ENCODE assay signal across 14 mouse cellular contexts in genomic region chr11:54149791-54150465, GRCm38 (mm10). TPM values are rescaled to one million over a fixed set of nuclear protein-coding genes. Genes with fewer than 3 reads are reported as not detected.
DNase-seq lines count a peak whose midpoint lies in the region; ATAC-seq and TF ChIP-seq lines count a peak whose summit lies in the region.
"Had no signal": no experiment of that assay in that cellular context is flagged by ENCODE, and none has a peak within 500 bp of the region (broad histone marks: within the 10 kb centered on the region; RNA-seq: fewer than 3 reads in every experiment).

No protein-coding gene starts in this region.

- intact Hi-C loops in heart, postnatal 14 days (cut with DNase I), result no loop called here
- intact Hi-C loops in left cerebral cortex, postnatal 36 days (cut with DNase I), result loop anchor here (5.0 kb wide), 1 partner anchor 62 kb away; no protein-coding TSS in a partner anchor

- peak; percentile 57 for ATAC-seq in lung, postnatal 0 days
- peak; percentile 47 to 50; a peak in 2 of 4 replicates for ATAC-seq in hematopoietic stem cell, adult 5-6 weeks (replicated peaks in 1 of 2; ENCODE audit: insufficient read depth in 1 of 2, low FRiP score in 2 of 2, low TSS enrichment in 1 of 2, low read depth in 1 of 2, poor library complexity in 2 of 2, severe bottlenecking in 2 of 2)

- peak; percentile 94 for DNase-seq in heart, adult 11 months
- no peak for DNase-seq in heart, postnatal 14 days
- DNase-seq in lung, postnatal 0 days (ENCODE audit: low spot score), result peak; percentile 60
- no peak for DNase-seq in lung, postnatal 25 days (ENCODE audit: low spot score)
- peak; percentile 33 for DNase-seq in splenic B cell, adult 2 months (ENCODE audit: low read depth, low spot score)
- no peak for DNase-seq in left cerebral cortex, postnatal 36 days (ENCODE audit: low spot score in 2 of 2)
- no peak for DNase-seq in embryo, embryonic 10 days (ENCODE audit: low spot score)
- DNase-seq: adrenal gland, postnatal 10 days; cerebellum, adult 11-12 months; gastrocnemius, postnatal 10 days; heart, postnatal 4 days; kidney, adult 8-10 months; right cerebral cortex, postnatal 4 days had no signal

- no peaks in the 10 kb centered on the region for H3K27me3 ChIP-seq in lung, postnatal 0 days (replicated peaks; ENCODE audit: insufficient read depth, low read length)
- H3K27me3 ChIP-seq in splenic B cell, adult 2 months (ENCODE audit: control insufficient read depth, insufficient read depth, low read length, poor library complexity, severe bottlenecking), result no peaks in the 10 kb centered on the region; the same call in 1 of the 2 replicates

- no peaks in the 10 kb centered on the region for H3K9me3 ChIP-seq in lung, postnatal 0 days (ENCODE audit: low read length)

- H3K9ac ChIP-seq in lung, postnatal 0 days (replicated peaks; ENCODE audit: low read depth), result no peak overlapping the region

- H3K27ac ChIP-seq in lung, postnatal 0 days (ENCODE audit: low read length), result no peak overlapping the region

- no peak overlapping the region for H3K4me3 ChIP-seq in lung, postnatal 0 days (ENCODE audit: low read depth, low read length)

- H3K4me2 ChIP-seq in lung, postnatal 0 days (replicated peaks; ENCODE audit: low read depth, low read length), result no peak overlapping the region

- WGBS in lung, postnatal 0 days, result 69% methylated on average over 3 of the region's 3 CpGs

- TF ChIP-seq CTCF in lung, postnatal 0 days (IDR thresholded peaks at IDR 0.05), result no peak

- no peak for TF ChIP-seq EP300 in lung, postnatal 0 days (IDR thresholded peaks at IDR 0.05)

- H3K36me3 ChIP-seq in lung, postnatal 0 days (ENCODE audit: insufficient read depth, low read length), result no peaks in the 10 kb centered on the region
- no peaks in the 10 kb centered on the region for H3K36me3 ChIP-seq in splenic B cell, adult 2 months (ENCODE audit: control insufficient read depth, insufficient read depth, low read length, poor library complexity, severe bottlenecking)

- no peaks in the 10 kb centered on the region for H3K4me1 ChIP-seq in lung, postnatal 0 days (ENCODE audit: insufficient read depth, low read depth, low read length)

RNA-seq across cellular contexts. Expression of gene P4ha2, which starts 50.0 kb away (rescaled TPM):
- total RNA-seq in heart, postnatal 14 days (2021), result 10 to 100 TPM; 43.3 to 46.4 TPM
- polyA plus RNA-seq in lung, postnatal 0 days (2015; fragmentation: Nextera tagmentation; extraction: Ambion mirVana), result 21.4 and 26.5 TPM in 2 replicates
- not detected in 2 replicates for total RNA-seq in hematopoietic stem cell, adult 5-6 weeks (2017)
- total RNA-seq in left cerebral cortex, postnatal 36 days (2021), result 10 to 100 TPM; 15.4 to 21.4 TPM

Comparison
In these comparisons a context has a peak if more than half of its experiments do, and no peak if none do; other contexts are left out.
1. DNase-seq: peak in heart, adult 11 months (single experiment), lung, postnatal 0 days (single experiment) and splenic B cell, adult 2 months (single experiment); none in heart, postnatal 14 days (0 of 2), lung, postnatal 25 days (single experiment), left cerebral cortex, postnatal 36 days (0 of 2) and embryo, embryonic 10 days (single experiment).
2. RNA of gene P4ha2, which starts 50.0 kb away (total RNA-seq): 43.3 to 46.4 TPM in heart, postnatal 14 days and 15.4 to 21.4 TPM in left cerebral cortex, postnatal 36 days; not detected in hematopoietic stem cell, adult 5-6 weeks; every median in the first group is over 10 times any median in the second.